Mouse (Mus musculus): ENCODE data around the gene Gna15. TPM values are rescaled to one million over a fixed set of nuclear protein-coding genes. Genes with fewer than 3 reads are reported as not detected.

Gna15 gene
- polyA plus RNA-seq, 1 experiment from 2014 or later = 0.84 TPM

DNA sequence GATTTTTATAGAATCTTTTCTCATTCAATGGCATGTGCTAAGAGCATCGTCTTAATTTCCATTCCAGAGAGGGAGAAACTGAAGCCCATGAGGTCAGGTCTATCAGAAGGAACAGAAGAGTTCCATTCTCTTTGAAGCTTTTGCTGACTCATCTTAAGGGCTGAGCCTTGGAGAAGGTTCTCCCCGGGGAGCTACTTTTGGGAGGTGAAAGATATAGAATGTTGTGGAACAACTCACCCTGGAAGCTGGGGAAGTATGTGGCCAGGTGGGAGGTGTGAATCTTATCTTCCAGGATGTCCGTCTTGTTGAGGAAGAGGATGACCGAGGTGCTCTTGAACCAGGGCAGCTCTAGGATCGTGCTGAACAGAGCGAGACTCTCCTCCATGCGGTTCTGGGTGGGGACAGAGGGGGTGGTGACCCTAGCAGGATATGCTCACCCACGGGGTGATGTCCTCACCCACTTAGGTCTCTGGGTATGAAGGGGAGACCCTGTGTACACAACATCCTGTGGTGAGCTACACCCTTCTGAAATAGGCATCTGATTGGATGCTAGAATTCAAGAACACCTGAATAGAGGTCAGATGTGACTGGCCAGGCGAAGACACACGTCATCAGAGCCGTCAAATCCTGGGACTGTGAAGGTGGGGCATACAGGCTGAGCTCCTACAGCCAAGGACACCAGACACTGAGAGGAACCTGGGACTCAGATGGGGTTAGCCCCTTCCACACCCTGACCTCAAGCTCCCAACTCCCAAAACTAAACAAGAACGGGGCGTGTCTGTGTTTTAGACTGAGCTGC, 16.1 kb downstream of the Gna15 start:
- DNase-seq (ENCODE audit: low spot score) (no peak), ATAC-seq (replicated peaks; ENCODE audit: low FRiP score, low TSS enrichment, low read depth) (no peak)
- Histone ChIP-seq H3K4me2 (ENCODE audit: low read length) (no peak overlapping the region), H3K27me3 (replicated peaks; ENCODE audit: control insufficient read depth, insufficient read depth, low read length) (0 out of 2 replicates have a peak, but pooled peaks cover 7% of the 10 kb centered on the region), H3K9me3 (ENCODE audit: control insufficient read depth, low read length) (no peaks in the 10 kb centered on the region), H3K4me1 (replicated peaks; ENCODE audit: control insufficient read depth, insufficient read depth, low read length) (no peaks in the 10 kb centered on the region), H3K36me3 (ENCODE audit: control insufficient read depth, insufficient read depth, low read length) (no peaks in the 10 kb centered on the region), H3K27ac (ENCODE audit: low read depth) (no peak overlapping the region), H3K4me3 (ENCODE audit: low read depth, low read length) (no peak overlapping the region), H3K9ac (ENCODE audit: low read length) (no peak overlapping the region)
- WGBS = 69% methylated on average over 13 of the region's 13 CpGs

DNA sequence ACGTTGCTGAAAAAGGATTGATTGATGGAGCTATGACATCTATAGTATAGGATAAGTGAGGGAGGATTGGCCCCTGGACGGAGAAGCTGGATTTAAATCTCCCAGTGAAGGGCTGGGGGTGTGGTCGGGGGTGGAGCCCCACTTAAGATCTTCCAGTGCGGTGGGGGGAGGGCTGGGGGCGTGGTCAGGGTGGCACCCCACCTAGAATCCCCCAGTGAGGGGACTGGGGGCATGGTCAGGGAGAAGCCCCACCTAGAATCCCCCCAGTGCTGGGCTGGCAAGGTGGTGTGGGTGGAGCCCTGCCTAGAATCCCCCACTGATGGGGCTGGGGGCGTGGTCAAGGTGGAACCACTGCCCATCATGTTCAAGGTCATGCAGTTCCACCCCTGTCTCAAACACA, 16.9 kb downstream of the Gna15 start:
- no peak for DNase-seq (ENCODE audit: low spot score)
- no peak overlapping the region for H3K9ac ChIP-seq (ENCODE audit: low read length)
- no peaks in the 10 kb centered on the region for H3K36me3 ChIP-seq (ENCODE audit: control insufficient read depth, insufficient read depth, low read length)
- H3K4me1 ChIP-seq (replicated peaks; ENCODE audit: control insufficient read depth, insufficient read depth, low read length) = no peaks in the 10 kb centered on the region
- H3K27ac ChIP-seq (ENCODE audit: low read depth) = no peak overlapping the region
- no peaks in the 10 kb centered on the region for H3K9me3 ChIP-seq (ENCODE audit: control insufficient read depth, low read length)
- WGBS = 36% methylated on average over 6 of the region's 6 CpGs
- no peak for ATAC-seq (replicated peaks; ENCODE audit: low FRiP score, low TSS enrichment, low read depth)
- no peak overlapping the region for H3K4me2 ChIP-seq (ENCODE audit: low read length)
- no peak overlapping the region for H3K4me3 ChIP-seq (ENCODE audit: low read depth, low read length)
- H3K27me3 ChIP-seq (replicated peaks; ENCODE audit: control insufficient read depth, insufficient read depth, low read length) = 0 out of 2 replicates have a peak, but pooled peaks cover 7% of the 10 kb centered on the region

DNA sequence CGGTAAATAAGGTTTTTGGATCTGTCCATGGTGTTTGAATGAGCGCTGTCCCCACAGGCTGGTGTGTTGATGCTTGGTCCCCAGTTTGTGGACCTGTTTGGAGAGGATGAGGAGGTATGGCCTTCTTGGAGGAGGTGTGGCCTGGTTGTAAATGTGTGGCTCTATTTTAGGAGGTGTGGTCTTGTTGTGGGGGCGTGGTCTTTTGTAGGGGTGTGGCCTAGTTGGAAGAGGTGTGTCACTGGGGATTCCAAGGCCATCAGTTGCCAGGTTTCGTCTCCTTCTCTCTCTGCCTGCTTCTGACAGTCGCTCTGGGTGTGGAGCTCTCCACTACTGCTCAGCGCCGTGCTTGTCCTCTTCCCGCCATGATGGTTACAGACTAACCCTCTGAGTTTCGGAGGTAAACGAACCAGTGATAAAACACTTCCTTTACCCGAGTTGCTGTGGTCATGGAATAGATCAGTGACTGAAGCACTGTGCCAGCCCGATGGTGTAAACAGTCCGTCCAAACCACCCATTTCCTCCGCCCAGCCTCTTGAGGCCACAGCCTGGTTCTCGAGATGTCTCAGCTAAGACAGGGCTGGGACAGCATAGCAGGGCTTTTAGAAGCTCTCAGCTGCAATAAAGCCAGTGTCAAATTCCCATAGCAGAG, 18.9 kb downstream of the Gna15 start:
- ATAC-seq (replicated peaks; ENCODE audit: low FRiP score, low TSS enrichment, low read depth) = no peak
- H3K4me3 ChIP-seq (ENCODE audit: low read depth, low read length) = no peak overlapping the region
- WGBS = 67% methylated on average over 15 of the region's 15 CpGs
- DNase-seq (ENCODE audit: low spot score) = no peak
- H3K27me3 ChIP-seq (replicated peaks; ENCODE audit: control insufficient read depth, insufficient read depth, low read length) = 0 out of 2 replicates have a peak, but pooled peaks cover 5% of the 10 kb centered on the region
- H3K36me3 ChIP-seq (ENCODE audit: control insufficient read depth, insufficient read depth, low read length) = no peaks in the 10 kb centered on the region
- H3K4me2 ChIP-seq (ENCODE audit: low read length) = no peak overlapping the region
- H3K27ac ChIP-seq (ENCODE audit: low read depth) = no peak overlapping the region
- H3K9me3 ChIP-seq (ENCODE audit: control insufficient read depth, low read length) = no peaks in the 10 kb centered on the region
- no peaks in the 10 kb centered on the region for H3K4me1 ChIP-seq (replicated peaks; ENCODE audit: control insufficient read depth, insufficient read depth, low read length)
- no peak overlapping the region for H3K9ac ChIP-seq (ENCODE audit: low read length)

DNA sequence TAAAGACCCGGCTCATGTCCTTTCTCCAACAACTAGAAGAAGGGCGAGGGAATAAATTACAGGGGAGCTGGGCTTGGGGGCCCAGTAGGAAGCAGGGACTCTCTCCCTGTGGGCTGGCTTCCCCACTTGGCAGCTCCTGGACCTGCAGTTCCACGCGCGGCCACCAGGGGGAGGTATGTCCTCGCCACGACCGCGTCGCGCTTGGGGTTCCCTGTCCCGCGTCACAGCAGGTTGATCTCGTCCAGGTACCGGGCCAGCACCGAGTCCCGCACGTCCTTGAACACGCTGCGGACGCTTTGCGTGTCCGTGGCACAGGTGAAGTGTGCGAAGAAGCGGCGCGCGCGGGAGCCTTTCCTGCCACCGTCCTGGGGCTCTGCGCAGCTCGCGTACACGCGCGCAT, 21.4 kb downstream of the Gna15 start:
- Histone ChIP-seq H3K9me3 (ENCODE audit: control insufficient read depth, low read length) (no peaks in the 10 kb centered on the region), H3K4me3 (ENCODE audit: low read depth, low read length) (peak overlapping the region; percentile 25), H3K4me1 (replicated peaks; ENCODE audit: control insufficient read depth, insufficient read depth, low read length) (no peaks in the 10 kb centered on the region), H3K36me3 (ENCODE audit: control insufficient read depth, insufficient read depth, low read length) (no peaks in the 10 kb centered on the region), H3K27me3 (replicated peaks; ENCODE audit: control insufficient read depth, insufficient read depth, low read length) (0 out of 2 replicates have a peak, but pooled peaks cover 5% of the 10 kb centered on the region), H3K9ac (ENCODE audit: low read length) (no peak overlapping the region; the same call in 1 of the 2 replicates), H3K27ac (ENCODE audit: low read depth) (no peak overlapping the region), H3K4me2 (ENCODE audit: low read length) (peak overlapping the region; percentile 62)
- 9% methylated on average over 36 of the region's 36 CpGs for WGBS
- DNase-seq (ENCODE audit: low spot score) (peak; percentile 98), ATAC-seq (replicated peaks; ENCODE audit: low FRiP score, low TSS enrichment, low read depth) (peak; percentile 47)

DNA sequence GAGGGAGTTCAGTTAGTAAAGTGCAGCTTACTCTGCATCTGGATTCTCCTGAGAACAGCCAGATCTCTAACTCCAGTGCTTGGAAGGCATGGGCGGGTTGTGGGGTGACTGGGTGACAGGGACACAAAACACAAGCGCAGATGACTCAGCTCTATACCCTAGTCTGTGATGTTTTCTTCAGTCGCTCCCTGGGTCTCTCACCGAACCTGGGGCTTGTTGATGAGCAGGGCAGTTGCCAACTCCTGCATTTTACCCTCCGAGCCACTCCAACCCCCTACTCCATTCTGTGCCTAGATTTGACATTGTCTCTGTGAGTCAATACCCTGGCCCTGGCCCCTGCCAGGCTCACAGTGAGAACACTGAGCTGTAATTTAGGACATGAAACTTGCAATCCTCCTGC, 22.2 kb downstream of the Gna15 start:
- no peak for ATAC-seq (replicated peaks; ENCODE audit: low FRiP score, low TSS enrichment, low read depth)

DNA sequence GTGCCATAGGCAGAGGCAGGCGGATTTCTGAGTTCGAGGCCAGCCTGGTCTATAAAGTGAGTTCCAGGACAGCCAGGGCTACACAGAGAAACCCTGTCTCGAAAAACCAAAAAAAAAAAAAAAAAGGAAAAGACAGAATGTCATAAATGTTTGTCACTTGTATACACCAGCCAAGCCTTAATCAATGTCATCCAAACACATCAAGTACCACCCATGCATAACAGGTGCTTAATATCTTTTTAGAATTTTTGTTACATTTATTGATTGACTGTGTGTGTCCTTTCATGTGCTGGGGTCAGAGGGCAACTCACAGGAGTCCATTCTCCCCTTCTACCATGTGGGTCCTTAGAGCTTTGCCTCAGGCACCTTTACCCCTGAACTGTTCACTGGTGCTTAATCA, 24.0 kb downstream of the Gna15 start, which contains the start of gene S1pr4:
TSS of gene S1pr4 (minus strand) at position 101 of the 400 bp plus-strand sequence.
- H3K36me3 ChIP-seq (ENCODE audit: control insufficient read depth, insufficient read depth, low read length) = no peaks in the 10 kb centered on the region
- no peak within 1 kb of the TSS for H3K9ac ChIP-seq (ENCODE audit: low read length)
- WGBS = 85% methylated on average over 2 of the region's 3 CpGs
- 0 out of 2 replicates have a peak, but pooled peaks cover 5% of the 10 kb centered on the region for H3K27me3 ChIP-seq (replicated peaks; ENCODE audit: control insufficient read depth, insufficient read depth, low read length)
- no peaks in the 10 kb centered on the region for H3K9me3 ChIP-seq (ENCODE audit: control insufficient read depth, low read length)
- H3K27ac ChIP-seq (ENCODE audit: low read depth) = no peak within 1 kb of the TSS
- peaks cover 8% of the 10 kb centered on the region for H3K4me1 ChIP-seq (replicated peaks; ENCODE audit: control insufficient read depth, insufficient read depth, low read length)
- no peak for DNase-seq (ENCODE audit: low spot score)
- no peak within 1 kb of the TSS for H3K4me3 ChIP-seq (ENCODE audit: low read depth, low read length)
- H3K4me2 ChIP-seq (ENCODE audit: low read length) = no peak within 1 kb of the TSS
- ATAC-seq (replicated peaks; ENCODE audit: low FRiP score, low TSS enrichment, low read depth) = no peak

More for the DNA sequence above, 22.2 kb downstream of the Gna15 start:
- 78% methylated on average over 5 of the region's 5 CpGs for WGBS
- H3K4me1 ChIP-seq (replicated peaks; ENCODE audit: control insufficient read depth, insufficient read depth, low read length) = peaks cover 2% of the 10 kb centered on the region; the same call in 1 of the 2 replicates
- H3K36me3 ChIP-seq (ENCODE audit: control insufficient read depth, insufficient read depth, low read length) = no peaks in the 10 kb centered on the region
- H3K4me2 ChIP-seq (ENCODE audit: low read length) = no peak overlapping the region
- no peak overlapping the region for H3K27ac ChIP-seq (ENCODE audit: low read depth)
- no peak for DNase-seq (ENCODE audit: low spot score)
- no peak overlapping the region for H3K4me3 ChIP-seq (ENCODE audit: low read depth, low read length)
- no peak overlapping the region for H3K9ac ChIP-seq (ENCODE audit: low read length)
- H3K9me3 ChIP-seq (ENCODE audit: control insufficient read depth, low read length) = no peaks in the 10 kb centered on the region
- H3K27me3 ChIP-seq (replicated peaks; ENCODE audit: control insufficient read depth, insufficient read depth, low read length) = 0 out of 2 replicates have a peak, but pooled peaks cover 5% of the 10 kb centered on the region

DNA sequence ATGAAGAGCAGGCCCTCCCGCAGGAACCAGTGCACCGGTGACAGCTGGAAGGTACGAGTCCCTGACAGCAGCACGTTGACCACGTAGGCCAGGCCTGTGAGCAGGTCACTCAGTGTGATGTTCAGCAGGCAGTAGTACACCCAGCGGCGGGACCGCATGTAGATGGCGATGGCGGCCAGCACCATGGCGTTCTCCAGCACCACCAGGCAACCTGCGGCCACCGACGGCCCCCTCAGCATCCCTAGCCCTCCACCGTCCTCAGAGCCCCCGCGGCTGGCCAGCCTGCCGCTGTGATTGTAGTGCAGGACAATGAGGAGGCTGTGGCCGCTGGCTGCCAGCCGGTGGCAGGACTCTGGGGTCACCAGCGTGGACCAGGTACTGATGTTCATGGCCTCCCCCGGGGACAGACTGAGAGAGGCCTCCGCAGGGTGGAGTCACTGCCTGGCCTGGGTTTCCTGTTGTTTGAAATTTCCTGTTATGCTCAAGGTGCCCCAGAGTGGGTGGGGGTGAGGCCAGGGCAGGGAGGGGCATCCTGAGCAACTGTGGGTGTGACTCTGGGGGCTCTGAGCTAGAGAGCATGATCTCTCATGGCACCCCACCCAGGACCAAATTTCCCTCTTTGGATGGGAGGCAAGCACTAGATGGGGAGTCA, 24.6 kb downstream of the Gna15 start:
- Histone ChIP-seq H3K4me3 (ENCODE audit: low read depth, low read length) (no peak overlapping the region), H3K4me2 (ENCODE audit: low read length) (no peak overlapping the region), H3K36me3 (ENCODE audit: control insufficient read depth, insufficient read depth, low read length) (no peaks in the 10 kb centered on the region), H3K4me1 (replicated peaks; ENCODE audit: control insufficient read depth, insufficient read depth, low read length) (peaks cover 14% of the 10 kb centered on the region), H3K27ac (ENCODE audit: low read depth) (no peak overlapping the region), H3K27me3 (replicated peaks; ENCODE audit: control insufficient read depth, insufficient read depth, low read length) (0 out of 2 replicates have a peak, but pooled peaks cover 5% of the 10 kb centered on the region), H3K9ac (ENCODE audit: low read length) (no peak overlapping the region), H3K9me3 (ENCODE audit: control insufficient read depth, low read length) (no peaks in the 10 kb centered on the region)
- 72% methylated on average over 23 of the region's 23 CpGs for WGBS
- ATAC-seq (replicated peaks; ENCODE audit: low FRiP score, low TSS enrichment, low read depth) (no peak), DNase-seq (ENCODE audit: low spot score) (no peak)

DNA sequence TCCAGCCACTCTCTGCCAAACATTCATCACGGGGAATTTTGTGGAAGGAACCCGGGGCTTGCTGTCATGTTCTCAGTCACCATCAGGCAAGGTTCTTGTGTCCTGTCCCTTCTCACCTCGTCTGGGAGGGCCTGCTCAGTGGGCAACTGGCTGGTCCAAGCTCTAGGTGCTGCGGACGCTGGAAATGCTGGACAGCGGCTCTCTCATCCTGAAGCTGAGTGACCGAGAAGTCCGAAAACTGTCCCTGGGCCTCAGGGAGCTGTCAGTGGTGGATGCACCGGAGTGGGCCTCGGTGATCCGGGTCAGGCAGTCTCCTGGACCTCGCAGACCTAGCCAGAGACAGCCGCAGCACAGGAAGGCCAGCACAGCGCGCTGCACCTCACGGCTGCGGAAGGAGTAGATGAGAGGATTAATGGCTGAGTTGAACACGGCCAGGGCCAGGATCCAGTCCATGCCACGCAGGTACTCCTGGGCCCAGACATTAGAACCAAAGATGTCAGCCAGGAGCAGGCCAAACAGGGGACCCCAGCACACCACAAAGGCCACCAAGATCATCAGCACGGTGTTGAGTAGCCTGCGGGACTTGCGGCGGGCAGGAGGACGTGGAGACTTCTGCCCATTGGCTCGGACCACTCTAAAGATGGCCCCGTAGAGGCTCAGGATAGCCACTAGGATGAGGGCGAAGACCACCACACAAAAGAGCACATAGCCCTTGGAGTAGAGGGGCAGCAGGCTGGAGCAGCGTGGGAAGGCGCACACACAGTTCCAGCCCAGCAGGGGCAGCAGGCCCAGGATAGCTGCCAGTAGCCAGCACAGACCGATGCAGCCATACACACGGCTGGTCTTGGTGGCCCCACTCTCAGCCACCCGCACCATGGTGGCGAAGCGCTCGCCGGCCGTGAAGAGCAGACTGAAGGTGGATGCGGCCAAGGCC, 25.4 kb downstream of the Gna15 start:
- ATAC-seq (replicated peaks; ENCODE audit: low FRiP score, low TSS enrichment, low read depth) (no peak), DNase-seq (ENCODE audit: low spot score) (no peak)
- WGBS = 85% methylated on average over 38 of the region's 38 CpGs
- Histone ChIP-seq H3K36me3 (ENCODE audit: control insufficient read depth, insufficient read depth, low read length) (no peaks in the 10 kb centered on the region), H3K9ac (ENCODE audit: low read length) (no peak overlapping the region), H3K27me3 (replicated peaks; ENCODE audit: control insufficient read depth, insufficient read depth, low read length) (0 out of 2 replicates have a peak, but pooled peaks cover 4% of the 10 kb centered on the region), H3K27ac (ENCODE audit: low read depth) (no peak overlapping the region), H3K4me1 (replicated peaks; ENCODE audit: control insufficient read depth, insufficient read depth, low read length) (peaks cover 18% of the 10 kb centered on the region), H3K4me2 (ENCODE audit: low read length) (no peak overlapping the region), H3K9me3 (ENCODE audit: control insufficient read depth, low read length) (no peaks in the 10 kb centered on the region), H3K4me3 (ENCODE audit: low read depth, low read length) (no peak overlapping the region)
